Mouse (Mus musculus): ENCODE data around the gene Gm8232.
"Not testable (repeated sequence)": the region's sequence is repeated elsewhere in the genome, so short reads cannot be mapped to it uniquely, and the experiment has no call there.

Gene Gm8232

GRCm38 (mm10) chr14:44433335-44433734, at the start of gene Gm8232:
Gm8232 (plus strand) TSS chr14:44433635.
- DNase-seq: not testable (repeated sequence)

- not testable (repeated sequence) for DNase-seq
Measured at GRCm38 (mm10) chr14:44384233-44384632, 49.2 kb upstream of the Gm8232 start.

GRCm38 (mm10) chr14:44410588-44410987, 22.8 kb upstream of the Gm8232 start, which contains the start of gene Gm3371:
Gm3371 (minus strand) TSS chr14:44410688.
- DNase-seq: not testable (repeated sequence)

Measured in heart, adult 11 months (tissue).